Comparison of ENCODE assay signal across 9 mouse cellular contexts in genomic region chr12:117106696-117107095, GRCm38 (mm10).
DNase-seq lines count a peak whose midpoint lies in the region; ATAC-seq lines count a peak whose summit lies in the region.
"Had no signal": no experiment of that assay in that cellular context is flagged by ENCODE, and none has a peak within 500 bp of the region (broad histone marks: within the 10 kb centered on the region; RNA-seq: fewer than 3 reads in every experiment).

No protein-coding gene starts in this region.

- no peak overlapping the region for H3K4me3 ChIP-seq in heart, embryonic 13.5 days
- H3K4me3 ChIP-seq in hindbrain, embryonic 10.5 days = peak overlapping the region; percentile 35
- no peak overlapping the region for H3K4me3 ChIP-seq in midbrain, embryonic 12.5 days
- H3K4me3 ChIP-seq: erythroblast, embryonic 14.5 days had no signal

- no peaks in the 10 kb centered on the region for H3K36me3 ChIP-seq in heart, embryonic 13.5 days
- no peaks in the 10 kb centered on the region for H3K36me3 ChIP-seq in hindbrain, embryonic 10.5 days
- H3K36me3 ChIP-seq in midbrain, embryonic 12.5 days = no peaks in the 10 kb centered on the region

- no peak for DNase-seq in heart, adult 9 months (ENCODE audit: low spot score in 2 of 2)
- DNase-seq in brain, adult 2 months (ENCODE audit: low read depth, low spot score) = peak; percentile 38
- no peak for DNase-seq in hindbrain, embryonic 10.5 days (ENCODE audit: low spot score)
- DNase-seq in ovary, postnatal 14 days (ENCODE audit: low spot score) = no peak
- no peak for DNase-seq in embryo, embryonic 10.5 days (ENCODE audit: low spot score)
- no peak for DNase-seq in adrenal gland, postnatal 25 days

- H3K4me2 ChIP-seq in heart, embryonic 13.5 days = peak overlapping the region; percentile 44
- H3K4me2 ChIP-seq in midbrain, embryonic 12.5 days (replicated peaks) = peak overlapping the region; percentile 44

- no peak overlapping the region for H3K27ac ChIP-seq in heart, embryonic 13.5 days (replicated peaks)
- peak overlapping the region; percentile 62 for H3K27ac ChIP-seq in hindbrain, embryonic 10.5 days
- H3K27ac ChIP-seq in midbrain, embryonic 12.5 days (replicated peaks) = peak overlapping the region; percentile 70

- WGBS in heart, embryonic 13.5 days = 47% methylated on average over 4 of the region's 4 CpGs
- WGBS in hindbrain, embryonic 10.5 days = 35% methylated on average over 4 of the region's 4 CpGs
- WGBS in midbrain, embryonic 12.5 days = 25% methylated on average over 4 of the region's 4 CpGs

- no peak overlapping the region for H3K9ac ChIP-seq in heart, embryonic 13.5 days
- no peak overlapping the region for H3K9ac ChIP-seq in midbrain, embryonic 12.5 days (replicated peaks)

- H3K4me1 ChIP-seq in heart, embryonic 13.5 days = peaks cover 7% of the 10 kb centered on the region
- peaks cover 32% of the 10 kb centered on the region for H3K4me1 ChIP-seq in hindbrain, embryonic 10.5 days (replicated peaks)
- peaks cover 22% of the 10 kb centered on the region for H3K4me1 ChIP-seq in midbrain, embryonic 12.5 days

- H3K27me3 ChIP-seq in heart, embryonic 13.5 days (replicated peaks) = 0 out of 2 replicates have a peak, but pooled peaks cover 6% of the 10 kb centered on the region
- H3K27me3 ChIP-seq in hindbrain, embryonic 10.5 days (ENCODE audit: insufficient read depth, poor library complexity, severe bottlenecking) = peaks cover 72% of the 10 kb centered on the region
- H3K27me3 ChIP-seq in midbrain, embryonic 12.5 days = peaks cover 18% of the 10 kb centered on the region

- H3K9me3 ChIP-seq in heart, embryonic 13.5 days = no peaks in the 10 kb centered on the region
- H3K9me3 ChIP-seq in hindbrain, embryonic 10.5 days = no peaks in the 10 kb centered on the region
- no peaks in the 10 kb centered on the region for H3K9me3 ChIP-seq in midbrain, embryonic 12.5 days

- ATAC-seq in heart, embryonic 13.5 days (ENCODE audit: extremely low read depth, insufficient number of reproducible peaks, low FRiP score, low TSS enrichment) = no peak
- peak; percentile 35 for ATAC-seq in midbrain, embryonic 12.5 days (ENCODE audit: low FRiP score, low read depth)
